Mouse (Mus musculus): Measurements from ENCODE around the gene Ooep. TPM values are rescaled to one million over a fixed set of nuclear protein-coding genes. Genes with fewer than 3 reads are reported as not detected.
A peak's percentile ranks its signal among the peaks of the same experiment; 100 is the strongest.
"Not testable (repeated sequence)": the region's sequence is repeated elsewhere in the genome, so short reads cannot be mapped to it uniquely, and the experiment has no call there.

Gene Ooep
- total RNA-seq, 1 experiment = 31.2 TPM

- DNase-seq (ENCODE audit: low read depth, low spot score) = peak; percentile 98
- TF ChIP-seq ZC3H11A (IDR thresholded peaks at IDR 0.05; ENCODE audit: borderline replicate concordance, low read depth, low read length) (peak; percentile 69; the same call in 1 of the 2 replicates), HCFC1 (IDR thresholded peaks at IDR 0.05; ENCODE audit: borderline replicate concordance, insufficient read depth, low read length) (no peak), MAFK (IDR thresholded peaks at IDR 0.05; ENCODE audit: insufficient read depth, low read depth, low read length) (no peak), CHD2 (IDR thresholded peaks at IDR 0.05; ENCODE audit: low read depth, low read length) (no peak), ZNF384 (IDR thresholded peaks at IDR 0.05; ENCODE audit: low read depth, low read length) (no peak)
- no peak overlapping the region for H3K9ac ChIP-seq (ENCODE audit: insufficient read depth, low read depth, low read length, poor library complexity, severe bottlenecking)
- peaks cover 7 to 16% of the 10 kb centered on the region in 2 experiments for H3K4me1 ChIP-seq (ENCODE audit: control insufficient read depth in 2 of 2, insufficient read depth in 2 of 2, low read length in 2 of 2, poor library complexity in 1 of 2)
- no peak overlapping the region for H3K27ac ChIP-seq (ENCODE audit: insufficient read depth, low read depth, low read length, poor library complexity, severe bottlenecking)
- no peaks in the 10 kb centered on the region for H3K9me3 ChIP-seq (ENCODE audit: control insufficient read depth, insufficient read depth, low read depth, low read length)
- in situ Hi-C loops (cut with MboI; ENCODE audit: low sequenced_read_pairs in 2 of 2, unreplicated experiment in 2 of 2) = loop anchor here in 1 of 2 experiments (5.0 kb wide), 1 partner anchor 34 kb away; no protein-coding TSS in a partner anchor
- H3K36me3 ChIP-seq (ENCODE audit: control insufficient read depth, insufficient read depth, low read length, poor library complexity, severe bottlenecking) = no peaks in the 10 kb centered on the region
- no peak overlapping the region for H3K4me3 ChIP-seq (ENCODE audit: insufficient read depth in 1 of 2, low read depth in 1 of 2, low read length in 2 of 2, poor library complexity in 1 of 2, severe bottlenecking in 1 of 2)
Observed at GRCm38 (mm10) chr9:78358053-78358452, 20.5 kb downstream of the Ooep start.

GRCm38 (mm10) chr9:78355611-78356010 is 22.9 kb downstream of the Ooep start, which contains the start of gene Gsta2:
TSS of gene Gsta2 (minus strand) at chr9:78355788.
- H3K9me3 ChIP-seq (ENCODE audit: control insufficient read depth, insufficient read depth, low read depth, low read length) = no peaks in the 10 kb centered on the region
- TF ChIP-seq ZNF384 (IDR thresholded peaks at IDR 0.05; ENCODE audit: low read depth, low read length) = no peak
- TF ChIP-seq CHD2 (IDR thresholded peaks at IDR 0.05; ENCODE audit: low read depth, low read length) = no peak
- TF ChIP-seq ZC3H11A (IDR thresholded peaks at IDR 0.05; ENCODE audit: borderline replicate concordance, low read depth, low read length) = no peak
- no peak for TF ChIP-seq MAFK (IDR thresholded peaks at IDR 0.05; ENCODE audit: insufficient read depth, low read depth, low read length)
- no peak for TF ChIP-seq HCFC1 (IDR thresholded peaks at IDR 0.05; ENCODE audit: borderline replicate concordance, insufficient read depth, low read length)
- H3K36me3 ChIP-seq (ENCODE audit: control insufficient read depth, insufficient read depth, low read length, poor library complexity, severe bottlenecking) = no peaks in the 10 kb centered on the region
- in situ Hi-C loops (cut with MboI; ENCODE audit: low sequenced_read_pairs in 2 of 2, unreplicated experiment in 2 of 2) = loop anchor here in 1 of 2 experiments (5.0 kb wide), 1 partner anchor 37 kb away; no protein-coding TSS in a partner anchor
- H3K27ac ChIP-seq (ENCODE audit: insufficient read depth, low read depth, low read length, poor library complexity, severe bottlenecking) = no peak within 1 kb of the TSS
- H3K4me1 ChIP-seq (ENCODE audit: control insufficient read depth in 2 of 2, insufficient read depth in 2 of 2, low read length in 2 of 2, poor library complexity in 1 of 2) = peaks cover under 1 to 11% of the 10 kb centered on the region in 2 experiments; a peak in 2 of 4 replicates
- DNase-seq (ENCODE audit: low read depth, low spot score) = no peak
- no peak within 1 kb of the TSS for H3K9ac ChIP-seq (ENCODE audit: insufficient read depth, low read depth, low read length, poor library complexity, severe bottlenecking)
- no peak within 1 kb of the TSS for H3K4me3 ChIP-seq (ENCODE audit: insufficient read depth in 1 of 2, low read depth in 1 of 2, low read length in 2 of 2, poor library complexity in 1 of 2, severe bottlenecking in 1 of 2)

- in situ Hi-C loops (cut with MboI; ENCODE audit: low sequenced_read_pairs in 2 of 2, unreplicated experiment in 2 of 2) = loop anchor here in 1 of 2 experiments (5.0 kb wide), 1 partner anchor 37 kb away; no protein-coding TSS in a partner anchor
- Histone ChIP-seq H3K9ac (ENCODE audit: insufficient read depth, low read depth, low read length, poor library complexity, severe bottlenecking) (no peak overlapping the region), H3K4me3 (ENCODE audit: insufficient read depth in 1 of 2, low read depth in 1 of 2, low read length in 2 of 2, poor library complexity in 1 of 2, severe bottlenecking in 1 of 2) (no peak overlapping the region), H3K36me3 (ENCODE audit: control insufficient read depth, insufficient read depth, low read length, poor library complexity, severe bottlenecking) (no peaks in the 10 kb centered on the region), H3K4me1 (ENCODE audit: control insufficient read depth in 2 of 2, insufficient read depth in 2 of 2, low read length in 2 of 2, poor library complexity in 1 of 2) (peaks cover 0 to 10% of the 10 kb centered on the region in 2 experiments; a peak in 2 of 4 replicates), H3K9me3 (ENCODE audit: control insufficient read depth, insufficient read depth, low read depth, low read length) (no peaks in the 10 kb centered on the region), H3K27ac (ENCODE audit: insufficient read depth, low read depth, low read length, poor library complexity, severe bottlenecking) (no peak overlapping the region)
- no peak for DNase-seq (ENCODE audit: low read depth, low spot score)
- TF ChIP-seq CHD2 (IDR thresholded peaks at IDR 0.05; ENCODE audit: low read depth, low read length) (no peak), ZC3H11A (IDR thresholded peaks at IDR 0.05; ENCODE audit: borderline replicate concordance, low read depth, low read length) (no peak), MAFK (IDR thresholded peaks at IDR 0.05; ENCODE audit: insufficient read depth, low read depth, low read length) (no peak), HCFC1 (IDR thresholded peaks at IDR 0.05; ENCODE audit: borderline replicate concordance, insufficient read depth, low read length) (no peak), ZNF384 (IDR thresholded peaks at IDR 0.05; ENCODE audit: low read depth, low read length) (no peak)
Observed at GRCm38 (mm10) chr9:78354665-78355578, 23.6 kb downstream of the Ooep start.

- H3K9me3 ChIP-seq (ENCODE audit: control insufficient read depth, insufficient read depth, low read depth, low read length) = no peaks in the 10 kb centered on the region
- H3K4me3 ChIP-seq (ENCODE audit: insufficient read depth in 1 of 2, low read depth in 1 of 2, low read length in 2 of 2, poor library complexity in 1 of 2, severe bottlenecking in 1 of 2) = no peak overlapping the region
- in situ Hi-C loops (cut with MboI; ENCODE audit: low sequenced_read_pairs in 2 of 2, unreplicated experiment in 2 of 2) = no loop called here
- no peaks in the 10 kb centered on the region; a peak in 1 of 4 replicates for H3K4me1 ChIP-seq (ENCODE audit: control insufficient read depth in 2 of 2, insufficient read depth in 2 of 2, low read length in 2 of 2, poor library complexity in 1 of 2)
- H3K36me3 ChIP-seq (ENCODE audit: control insufficient read depth, insufficient read depth, low read length, poor library complexity, severe bottlenecking) = no peaks in the 10 kb centered on the region
- DNase-seq (ENCODE audit: low read depth, low spot score) = no peak
- H3K9ac ChIP-seq (ENCODE audit: insufficient read depth, low read depth, low read length, poor library complexity, severe bottlenecking) = no peak overlapping the region
- no peak for TF ChIP-seq ZNF384 (IDR thresholded peaks at IDR 0.05; ENCODE audit: low read depth, low read length)
- TF ChIP-seq HCFC1 (IDR thresholded peaks at IDR 0.05; ENCODE audit: borderline replicate concordance, insufficient read depth, low read length) = no peak
- no peak for TF ChIP-seq ZC3H11A (IDR thresholded peaks at IDR 0.05; ENCODE audit: borderline replicate concordance, low read depth, low read length)
- no peak for TF ChIP-seq MAFK (IDR thresholded peaks at IDR 0.05; ENCODE audit: insufficient read depth, low read depth, low read length)
- no peak for TF ChIP-seq CHD2 (IDR thresholded peaks at IDR 0.05; ENCODE audit: low read depth, low read length)
- H3K27ac ChIP-seq (ENCODE audit: insufficient read depth, low read depth, low read length, poor library complexity, severe bottlenecking) = no peak overlapping the region
Observed at GRCm38 (mm10) chr9:78351504-78352220, 26.9 kb downstream of the Ooep start.

GRCm38 (mm10) chr9:78350007-78350406 is 28.5 kb downstream of the Ooep start:
- H3K9me3 ChIP-seq (ENCODE audit: control insufficient read depth, insufficient read depth, low read depth, low read length); H3K27ac ChIP-seq (ENCODE audit: insufficient read depth, low read depth, low read length, poor library complexity, severe bottlenecking); H3K9ac ChIP-seq (ENCODE audit: insufficient read depth, low read depth, low read length, poor library complexity, severe bottlenecking); H3K36me3 ChIP-seq (ENCODE audit: control insufficient read depth, insufficient read depth, low read length, poor library complexity, severe bottlenecking); DNase-seq (ENCODE audit: low read depth, low spot score); H3K4me1 ChIP-seq (ENCODE audit: control insufficient read depth in 2 of 2, insufficient read depth in 2 of 2, low read length in 2 of 2, poor library complexity in 1 of 2); H3K4me3 ChIP-seq (ENCODE audit: insufficient read depth in 1 of 2, low read depth in 1 of 2, low read length in 2 of 2, poor library complexity in 1 of 2, severe bottlenecking in 1 of 2); in situ Hi-C loops (cut with MboI; ENCODE audit: low sequenced_read_pairs in 2 of 2, unreplicated experiment in 2 of 2): not testable (repeated sequence)

GRCm38 (mm10) chr9:78349141-78349540 is 29.4 kb downstream of the Ooep start:
- in situ Hi-C loops (cut with MboI; ENCODE audit: low sequenced_read_pairs in 2 of 2, unreplicated experiment in 2 of 2); DNase-seq (ENCODE audit: low read depth, low spot score); H3K36me3 ChIP-seq (ENCODE audit: control insufficient read depth, insufficient read depth, low read length, poor library complexity, severe bottlenecking); H3K9me3 ChIP-seq (ENCODE audit: control insufficient read depth, insufficient read depth, low read depth, low read length); H3K27ac ChIP-seq (ENCODE audit: insufficient read depth, low read depth, low read length, poor library complexity, severe bottlenecking); H3K9ac ChIP-seq (ENCODE audit: insufficient read depth, low read depth, low read length, poor library complexity, severe bottlenecking); H3K4me1 ChIP-seq (ENCODE audit: control insufficient read depth in 2 of 2, insufficient read depth in 2 of 2, low read length in 2 of 2, poor library complexity in 1 of 2); H3K4me3 ChIP-seq (ENCODE audit: insufficient read depth in 1 of 2, low read depth in 1 of 2, low read length in 2 of 2, poor library complexity in 1 of 2, severe bottlenecking in 1 of 2): not testable (repeated sequence)
